24 mouse cellular contexts compared by ENCODE assay signal in genomic region chr4:57380063-57380800, GRCm38 (mm10). TPM values are rescaled to one million over a fixed set of nuclear protein-coding genes. Genes with fewer than 3 reads are reported as not detected.
DNase-seq lines count a peak whose midpoint lies in the region; ATAC-seq and TF ChIP-seq lines count a peak whose summit lies in the region.
"Had no signal": no experiment of that assay in that cellular context is flagged by ENCODE, and none has a peak within 500 bp of the region (broad histone marks: within the 10 kb centered on the region; RNA-seq: fewer than 3 reads in every experiment).

No protein-coding gene starts in this region.

- no peak overlapping the region for H3K4me3 ChIP-seq in layer of hippocampus, adult 2 months
- H3K4me3 ChIP-seq: embryonic facial prominence, embryonic 12.5 days; limb, embryonic 13.5 days; megakaryocyte, embryonic 14.5 days; midbrain, embryonic 12.5 days; stomach, embryonic 15.5 days had no signal

- TF ChIP-seq CTCF in layer of hippocampus, adult 2 months (conservative IDR thresholded peaks at IDR 0.05): no peak

- ATAC-seq in frontal cortex, adult (ENCODE audit: low TSS enrichment): peak; percentile 73
- ATAC-seq: intestine, postnatal 0 days; lung, postnatal 0 days had no signal

- peak; percentile 56 for DNase-seq in cerebellum, postnatal 10 days
- DNase-seq in cerebellum, postnatal 36 days: no peak
- DNase-seq in frontal cortex, postnatal 25 days (ENCODE audit: low spot score in 2 of 2): no peak
- peak; percentile 26 for DNase-seq in Muller cell, postnatal 12 days (ENCODE audit: inconsistent ontology term)
- DNase-seq in gonadal fat pad, adult 2 months (ENCODE audit: low read depth): peak; percentile 31
- no peak for DNase-seq in left cerebral cortex, adult 18-20 months (ENCODE audit: low spot score in 2 of 2)
- no peak for DNase-seq in layer of hippocampus, adult 2 months (ENCODE audit: low spot score in 2 of 2)
- DNase-seq: adrenal gland, postnatal 10 days; cerebellum, adult 18-20 months; heart, postnatal 14 days; kidney, postnatal 14 days; lung, postnatal 4 days; right cerebral cortex, postnatal 25 days; thymus, postnatal 14 days had no signal

- H3K27ac ChIP-seq in layer of hippocampus, adult 2 months: no peak overlapping the region
- H3K27ac ChIP-seq: embryonic facial prominence, embryonic 12.5 days; limb, embryonic 13.5 days; midbrain, embryonic 12.5 days; stomach, embryonic 15.5 days had no signal

RNA-seq across cellular contexts. Expression of gene Palm2, which starts 53.8 kb away (rescaled TPM):
- 0.43 and 0.45 TPM in 2 replicates for polyA plus RNA-seq in gonadal fat pad, adult 2 months (2012; rRNA removed)
- 10 to 100 TPM; 63.4 to 65.6 TPM for total RNA-seq in left cerebral cortex, adult 18-20 months (2021)
- 10 to 100 TPM; 58.1 to 60.8 TPM for total RNA-seq in layer of hippocampus, adult 2 months (2021)
- total RNA-seq: CH12.LX; monocyte, adult 5-6 weeks had no signal

Comparison
In these comparisons a context has a peak if more than half of its experiments do, and no peak if none do; other contexts are left out.
1. DNase-seq: peak in cerebellum, postnatal 10 days (2 of 2), Muller cell, postnatal 12 days (single experiment) and gonadal fat pad, adult 2 months (single experiment); none in cerebellum, postnatal 36 days (0 of 2), frontal cortex, postnatal 25 days (0 of 2), left cerebral cortex, adult 18-20 months (0 of 2) and layer of hippocampus, adult 2 months (0 of 2).